ENCODE assay signal across 8 mouse cellular contexts in genomic region chr4:155085206-155086107, GRCm38 (mm10). TPM values are rescaled to one million over a fixed set of nuclear protein-coding genes. Genes with fewer than 3 reads are reported as not detected.
A peak's percentile ranks its signal among the peaks of the same experiment; 100 is the strongest.
DNase-seq lines count a peak whose midpoint lies in the region; TF ChIP-seq lines count a peak whose summit lies in the region.

No protein-coding gene starts in this region.

- WGBS in limb, embryonic 10.5 days, result 5% methylated on average over 35 of the region's 35 CpGs
- 3% methylated on average over 31 of the region's 35 CpGs for WGBS in small intestine, adult 2 months

- peak overlapping the region; percentile 94 for H3K4me3 ChIP-seq in limb, embryonic 10.5 days
- peak overlapping the region; percentile 82 for H3K4me3 ChIP-seq in small intestine, adult 2 months (ENCODE audit: low read depth, low read length)

- peak overlapping the region; percentile 96 for H3K27ac ChIP-seq in limb, embryonic 10.5 days
- H3K27ac ChIP-seq in small intestine, adult 2 months (ENCODE audit: insufficient read depth, low read depth, low read length), result peak overlapping the region; percentile 77

- TF ChIP-seq POLR2A in small intestine, adult 2 months (IDR thresholded peaks at IDR 0.05; ENCODE audit: low read depth, low read length), result no peak

- H3K9me3 ChIP-seq in limb, embryonic 10.5 days (replicated peaks), result no peaks in the 10 kb centered on the region

- H3K27me3 ChIP-seq in limb, embryonic 10.5 days (ENCODE audit: low read depth, poor library complexity, severe bottlenecking), result no peaks in the 10 kb centered on the region
- H3K27me3 ChIP-seq in small intestine, adult 2 months (ENCODE audit: control insufficient read depth, insufficient read depth, low read length), result no peaks in the 10 kb centered on the region

- peaks cover 42% of the 10 kb centered on the region for H3K4me1 ChIP-seq in limb, embryonic 10.5 days
- peaks cover 14% of the 10 kb centered on the region for H3K4me1 ChIP-seq in small intestine, adult 2 months (ENCODE audit: control insufficient read depth, insufficient read depth, insufficient read length, low read length)

- peaks cover 47% of the 10 kb centered on the region for H3K36me3 ChIP-seq in limb, embryonic 10.5 days
- peaks cover 13% of the 10 kb centered on the region for H3K36me3 ChIP-seq in small intestine, adult 2 months (ENCODE audit: control insufficient read depth, insufficient read depth, low read length)

- peak; percentile 32 for DNase-seq in embryo, embryonic 10.5 days (ENCODE audit: low spot score)
- DNase-seq in embryo, embryonic 11 days, result no peak
- DNase-seq in thymus, postnatal 4 days, result peak; percentile 44
- DNase-seq in thymus, postnatal 10 days (ENCODE audit: low spot score in 2 of 2), result no peak
- no peak for DNase-seq in limb, embryonic 10.5 days (ENCODE audit: low spot score)
- no peak for DNase-seq in spleen, adult 12 weeks (ENCODE audit: low spot score)
- DNase-seq in spleen, postnatal 4 days (ENCODE audit: low spot score in 2 of 2), result no peak

- TF ChIP-seq CTCF in small intestine, adult 2 months (IDR thresholded peaks at IDR 0.05; ENCODE audit: extremely low read depth, insufficient read length, insufficient replicate concordance, low read depth, low read length), result no peak

RNA-seq across cellular contexts. Expression of gene Rer1, which starts 0.7 kb away (rescaled TPM):
- polyA plus RNA-seq in limb, embryonic 10.5 days (2016; fragmentation: Nextera tagmentation; extraction: Ambion mirVana), result 133 and 142 TPM in 2 replicates
- polyA plus RNA-seq in small intestine, adult 2 months (2012; rRNA removed), result 53.2 and 91.9 TPM in 2 replicates

RNA-seq across cellular contexts. Expression of gene Morn1, which starts 0.9 kb away (rescaled TPM):
- polyA plus RNA-seq in limb, embryonic 10.5 days (2016; fragmentation: Nextera tagmentation; extraction: Ambion mirVana), result 3.5 and 6.5 TPM in 2 replicates
- polyA plus RNA-seq in small intestine, adult 2 months (2012; rRNA removed), result 1.7 and 3.1 TPM in 2 replicates

RNA-seq across cellular contexts. Expression of gene Pex10, which starts 18.6 kb away (rescaled TPM):
- polyA plus RNA-seq in limb, embryonic 10.5 days (2016; fragmentation: Nextera tagmentation; extraction: Ambion mirVana), result 23.8 and 26.0 TPM in 2 replicates
- polyA plus RNA-seq in small intestine, adult 2 months (2012; rRNA removed), result 7.8 and 15.2 TPM in 2 replicates

RNA-seq across cellular contexts. Expression of gene Plch2, which starts 28.9 kb away (rescaled TPM):
- polyA plus RNA-seq in limb, embryonic 10.5 days (2016; fragmentation: Nextera tagmentation; extraction: Ambion mirVana), result 1.5 and 1.8 TPM in 2 replicates
- 17.8 and 28.1 TPM in 2 replicates for polyA plus RNA-seq in small intestine, adult 2 months (2012; rRNA removed)

Comparison
In these comparisons a context has a peak if more than half of its experiments do, and no peak if none do; other contexts are left out.
1. DNase-seq: peak in embryo, embryonic 10.5 days (single experiment) and thymus, postnatal 4 days (single experiment); none in embryo, embryonic 11 days (single experiment), thymus, postnatal 10 days (0 of 2), limb, embryonic 10.5 days (single experiment), spleen, adult 12 weeks (single experiment) and spleen, postnatal 4 days (0 of 2).